Mouse (Mus musculus): Measurements from ENCODE around the gene Acbd4. TPM values are rescaled to one million over a fixed set of nuclear protein-coding genes. Genes with fewer than 3 reads are reported as not detected.

The Acbd4 gene
- polyA plus RNA-seq, 1 experiment from 2014 or later: 56.5 TPM

GRCm38 (mm10) chr11:103106386-103106785 is 4.9 kb downstream of the Acbd4 start:
- DNase-seq (no peak), ATAC-seq (no peak)
- Histone ChIP-seq H3K4me1 (ENCODE audit: insufficient read depth) (peaks cover 49% of the 10 kb centered on the region), H3K9ac (replicated peaks) (no peak overlapping the region), H3K27me3 (ENCODE audit: insufficient read depth, low read length) (peaks cover 8% of the 10 kb centered on the region), H3K27ac (ENCODE audit: low read depth) (peak overlapping the region; percentile 79), H3K4me2 (ENCODE audit: low read depth, low read length) (no peak overlapping the region), H3K36me3 (replicated peaks; ENCODE audit: insufficient read depth, low read length) (peaks cover 13% of the 10 kb centered on the region; the same call in 1 of the 2 replicates), H3K4me3 (ENCODE audit: low read depth, low read length) (no peak overlapping the region), H3K9me3 (ENCODE audit: low read length) (no peaks in the 10 kb centered on the region)
- no peak for TF ChIP-seq EP300 (IDR thresholded peaks at IDR 0.05; ENCODE audit: low read depth)
- no peak for TF ChIP-seq CTCF (IDR thresholded peaks at IDR 0.05; ENCODE audit: low read depth)
- 66% methylated on average over 4 of the region's 4 CpGs for WGBS (ENCODE audit: insufficient replicate concordance)

GRCm38 (mm10) chr11:103111301-103111700 is 9.8 kb downstream of the Acbd4 start:
- no peak for DNase-seq
- Histone ChIP-seq H3K9ac (replicated peaks) (no peak overlapping the region), H3K4me1 (ENCODE audit: insufficient read depth) (peaks cover 28% of the 10 kb centered on the region), H3K4me2 (ENCODE audit: low read depth, low read length) (peak overlapping the region; percentile 76), H3K9me3 (ENCODE audit: low read length) (no peaks in the 10 kb centered on the region), H3K27ac (ENCODE audit: low read depth) (peak overlapping the region; percentile 72), H3K36me3 (replicated peaks; ENCODE audit: insufficient read depth, low read length) (peaks cover 9% of the 10 kb centered on the region; the same call in 1 of the 2 replicates), H3K27me3 (ENCODE audit: insufficient read depth, low read length) (no peaks in the 10 kb centered on the region), H3K4me3 (ENCODE audit: low read depth, low read length) (0 out of 2 replicates have a peak overlapping the region, but pooled peaks have one; percentile 38)
- TF ChIP-seq EP300 (IDR thresholded peaks at IDR 0.05; ENCODE audit: low read depth) (no peak), CTCF (IDR thresholded peaks at IDR 0.05; ENCODE audit: low read depth) (no peak)
- ATAC-seq: no peak
- 51% methylated on average over 10 of the region's 10 CpGs for WGBS (ENCODE audit: insufficient replicate concordance)

GRCm38 (mm10) chr11:103111881-103112551 is 10.5 kb downstream of the Acbd4 start:
- Histone ChIP-seq H3K27me3 (ENCODE audit: insufficient read depth, low read length) (no peaks in the 10 kb centered on the region), H3K27ac (ENCODE audit: low read depth) (peak overlapping the region; percentile 72), H3K4me2 (ENCODE audit: low read depth, low read length) (peak overlapping the region; percentile 76), H3K9ac (replicated peaks) (peak overlapping the region; percentile 60), H3K4me3 (ENCODE audit: low read depth, low read length) (peak overlapping the region; percentile 38), H3K9me3 (ENCODE audit: low read length) (no peaks in the 10 kb centered on the region), H3K4me1 (ENCODE audit: insufficient read depth) (peaks cover 24% of the 10 kb centered on the region), H3K36me3 (replicated peaks; ENCODE audit: insufficient read depth, low read length) (peaks cover 3% of the 10 kb centered on the region; the same call in 1 of the 2 replicates)
- WGBS (ENCODE audit: insufficient replicate concordance): 7% methylated on average over 28 of the region's 28 CpGs
- peak; percentile 75 for DNase-seq
- TF ChIP-seq CTCF (IDR thresholded peaks at IDR 0.05; ENCODE audit: low read depth): no peak
- TF ChIP-seq EP300 (IDR thresholded peaks at IDR 0.05; ENCODE audit: low read depth): no peak
- ATAC-seq: peak; percentile 9; the same call in 1 of the 2 replicates

DNA sequence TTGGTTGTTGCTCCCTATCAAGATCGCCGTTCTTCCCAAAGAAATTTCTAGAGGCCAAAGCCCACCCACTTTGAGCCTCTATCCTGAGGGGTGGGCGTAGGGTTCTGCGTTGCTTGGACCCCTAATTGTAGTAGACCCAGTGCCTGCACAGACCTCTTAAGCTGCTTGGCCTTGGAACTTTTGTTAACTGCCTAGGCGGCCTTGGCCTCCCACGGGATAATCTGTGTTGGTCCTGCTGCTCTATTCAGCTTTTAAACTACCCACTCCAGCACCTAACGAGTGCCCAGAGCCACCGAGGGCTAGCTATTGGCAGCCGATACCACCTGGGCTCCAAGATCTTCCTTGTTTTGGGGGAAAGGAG is 11.1 kb downstream of the Acbd4 start:
- no peak for DNase-seq
- Histone ChIP-seq H3K4me1 (ENCODE audit: insufficient read depth) (peaks cover 29% of the 10 kb centered on the region), H3K4me2 (ENCODE audit: low read depth, low read length) (peak overlapping the region; percentile 76), H3K4me3 (ENCODE audit: low read depth, low read length) (peak overlapping the region; percentile 38), H3K36me3 (replicated peaks; ENCODE audit: insufficient read depth, low read length) (no peaks in the 10 kb centered on the region; the same call in 1 of the 2 replicates), H3K9me3 (ENCODE audit: low read length) (no peaks in the 10 kb centered on the region), H3K27ac (ENCODE audit: low read depth) (peak overlapping the region; percentile 72; the same call in 1 of the 2 replicates), H3K9ac (replicated peaks) (peak overlapping the region; percentile 60), H3K27me3 (ENCODE audit: insufficient read depth, low read length) (no peaks in the 10 kb centered on the region)
- TF ChIP-seq EP300 (IDR thresholded peaks at IDR 0.05; ENCODE audit: low read depth): no peak
- no peak for TF ChIP-seq CTCF (IDR thresholded peaks at IDR 0.05; ENCODE audit: low read depth)
- 40% methylated on average over 9 of the region's 9 CpGs for WGBS (ENCODE audit: insufficient replicate concordance)
- no peak for ATAC-seq

DNA sequence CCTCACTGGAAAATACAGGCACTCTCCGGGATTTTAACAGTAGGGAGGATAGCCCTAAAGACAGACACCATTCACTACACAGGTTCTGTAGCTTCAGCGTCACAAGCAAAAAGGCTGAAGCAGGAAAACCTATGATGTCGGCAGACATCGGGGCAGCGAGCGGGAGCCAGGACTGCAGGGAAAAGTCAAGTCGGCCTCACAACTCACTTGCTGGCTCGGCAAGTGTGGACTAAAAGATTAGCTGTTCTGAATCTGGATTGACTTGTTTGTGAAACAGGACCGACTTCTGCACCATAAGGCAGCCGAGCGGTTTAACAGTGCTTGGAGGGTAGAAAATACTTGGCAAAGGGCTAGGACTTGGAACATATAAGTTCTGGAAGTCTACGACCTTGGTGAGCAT is 11.5 kb downstream of the Acbd4 start:
- no peak overlapping the region for H3K9ac ChIP-seq (replicated peaks)
- WGBS (ENCODE audit: insufficient replicate concordance): 67% methylated on average over 12 of the region's 12 CpGs
- TF ChIP-seq CTCF (IDR thresholded peaks at IDR 0.05; ENCODE audit: low read depth) (no peak), EP300 (IDR thresholded peaks at IDR 0.05; ENCODE audit: low read depth) (no peak)

DNA sequence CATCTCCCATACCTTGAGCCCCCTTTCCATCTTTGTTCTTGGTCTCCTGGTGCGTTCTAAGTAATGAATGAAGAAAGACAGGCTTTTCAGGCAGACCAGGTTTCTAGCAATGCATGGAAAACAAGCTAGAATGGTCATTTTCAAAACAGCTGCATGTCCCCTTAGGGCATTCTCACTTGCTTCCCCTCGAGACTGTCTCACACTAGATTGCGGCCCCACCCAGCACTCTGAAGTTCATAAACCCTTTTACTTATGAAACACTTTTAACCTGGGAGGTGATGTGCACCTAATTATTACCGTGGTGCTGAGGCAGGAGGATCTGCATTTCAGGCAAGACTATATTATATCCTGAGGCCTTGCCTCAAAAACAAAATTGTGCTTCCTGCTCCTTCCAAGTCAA is 12.3 kb downstream of the Acbd4 start:
- no peaks in the 10 kb centered on the region; the same call in 1 of the 2 replicates for H3K36me3 ChIP-seq (replicated peaks; ENCODE audit: insufficient read depth, low read length)
- no peak for DNase-seq
- peaks cover 35% of the 10 kb centered on the region for H3K4me1 ChIP-seq (ENCODE audit: insufficient read depth)
- TF ChIP-seq CTCF (IDR thresholded peaks at IDR 0.05; ENCODE audit: low read depth) (no peak), EP300 (IDR thresholded peaks at IDR 0.05; ENCODE audit: low read depth) (no peak)
- H3K27me3 ChIP-seq (ENCODE audit: insufficient read depth, low read length): no peaks in the 10 kb centered on the region
- WGBS (ENCODE audit: insufficient replicate concordance): 82% methylated on average over 4 of the region's 4 CpGs
- no peak overlapping the region for H3K9ac ChIP-seq (replicated peaks)
- no peak overlapping the region for H3K4me2 ChIP-seq (ENCODE audit: low read depth, low read length)
- no peak for ATAC-seq
- H3K4me3 ChIP-seq (ENCODE audit: low read depth, low read length): no peak overlapping the region
- H3K27ac ChIP-seq (ENCODE audit: low read depth): no peak overlapping the region
- H3K9me3 ChIP-seq (ENCODE audit: low read length): no peaks in the 10 kb centered on the region

More for the DNA sequence above, 11.5 kb downstream of the Acbd4 start:
- no peak for ATAC-seq
- Histone ChIP-seq H3K27ac (ENCODE audit: low read depth) (no peak overlapping the region), H3K4me1 (ENCODE audit: insufficient read depth) (peaks cover 32% of the 10 kb centered on the region), H3K9me3 (ENCODE audit: low read length) (no peaks in the 10 kb centered on the region), H3K4me2 (ENCODE audit: low read depth, low read length) (no peak overlapping the region), H3K36me3 (replicated peaks; ENCODE audit: insufficient read depth, low read length) (no peaks in the 10 kb centered on the region; the same call in 1 of the 2 replicates), H3K4me3 (ENCODE audit: low read depth, low read length) (no peak overlapping the region), H3K27me3 (ENCODE audit: insufficient read depth, low read length) (no peaks in the 10 kb centered on the region)
- DNase-seq: no peak
